Mouse (Mus musculus) ovary, postnatal 36 days (tissue): ENCODE results near the gene Vmn1r206.
"Not testable (repeated sequence)": the region's sequence is repeated elsewhere in the genome, so short reads cannot be mapped to it uniquely, and the experiment has no call there.

ENCODE experiments used
- DNase-seq: peaks from one replicate; pipeline ENCODE4 v3.0.0; 2022; ENCODE audit warnings: low spot score, mixed read lengths

Gene Vmn1r206

DNA sequence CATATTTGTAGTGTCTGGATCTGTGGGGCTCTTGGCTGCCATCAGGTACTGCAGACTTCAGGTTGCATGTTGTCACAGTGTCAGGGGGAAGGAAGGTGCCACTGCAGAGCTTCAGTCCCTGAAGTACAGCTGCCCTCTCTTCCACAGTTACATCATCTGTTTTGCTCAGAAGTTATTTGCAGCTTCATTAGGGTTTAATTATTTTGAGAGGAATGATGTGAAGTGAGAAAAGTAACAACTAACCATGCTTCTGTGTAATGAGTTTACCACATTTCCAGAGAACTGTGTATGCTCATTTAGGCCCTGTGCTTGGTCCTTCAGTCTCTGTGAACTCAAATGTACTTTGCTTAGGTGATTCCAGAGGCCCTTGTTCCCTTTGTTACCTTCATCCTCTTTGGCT is at the start of gene Vmn1r206:
Gene Vmn1r206, minus strand, starts transcription at position 101 of the 400 bp plus-strand sequence.
- not testable (repeated sequence) for DNase-seq

DNA sequence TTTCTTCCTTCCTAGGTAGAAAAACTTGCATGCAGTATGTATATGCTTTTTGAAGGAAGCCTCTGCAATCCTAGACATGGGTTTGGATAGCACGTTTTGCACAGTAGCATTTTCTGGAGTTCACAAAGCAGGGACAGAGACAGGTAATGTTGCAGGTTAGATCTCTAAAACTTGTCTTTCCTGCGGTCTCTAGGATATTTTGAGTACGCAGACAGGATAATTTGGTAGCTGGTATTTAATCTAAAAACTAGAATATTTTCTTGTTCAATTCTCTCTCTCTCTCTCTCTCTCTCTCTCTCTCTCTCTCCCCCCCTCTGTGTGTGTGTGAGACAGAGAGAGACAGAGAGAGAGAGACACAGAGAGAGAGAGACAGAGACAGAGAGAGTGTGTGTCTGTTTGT is 31.2 kb downstream of the Vmn1r206 start, which contains the start of gene Vmn1r205:
Gene Vmn1r205, minus strand, starts transcription at position 101 of the 400 bp plus-strand sequence.
- no peak for DNase-seq

DNA sequence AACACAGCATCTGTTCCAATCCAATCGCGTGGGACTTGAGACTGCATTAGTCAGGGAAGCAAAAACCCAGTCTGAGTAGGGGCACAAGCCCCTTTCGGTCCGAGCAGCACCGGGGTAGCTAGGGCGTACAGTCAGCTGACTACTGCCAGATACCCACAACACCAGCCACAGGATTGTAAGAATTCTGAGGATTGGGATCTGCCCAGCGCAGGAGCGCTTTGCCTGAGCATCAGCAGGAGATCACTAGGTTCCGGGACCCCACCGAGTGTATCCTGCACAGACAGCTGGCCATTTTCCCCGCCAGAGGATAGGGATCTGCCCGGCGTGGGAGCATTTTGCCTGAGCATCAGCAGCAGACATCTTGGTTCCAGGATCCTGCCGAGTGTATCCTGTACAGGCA is 40.7 kb downstream of the Vmn1r206 start:
- DNase-seq: not testable (repeated sequence)

DNA sequence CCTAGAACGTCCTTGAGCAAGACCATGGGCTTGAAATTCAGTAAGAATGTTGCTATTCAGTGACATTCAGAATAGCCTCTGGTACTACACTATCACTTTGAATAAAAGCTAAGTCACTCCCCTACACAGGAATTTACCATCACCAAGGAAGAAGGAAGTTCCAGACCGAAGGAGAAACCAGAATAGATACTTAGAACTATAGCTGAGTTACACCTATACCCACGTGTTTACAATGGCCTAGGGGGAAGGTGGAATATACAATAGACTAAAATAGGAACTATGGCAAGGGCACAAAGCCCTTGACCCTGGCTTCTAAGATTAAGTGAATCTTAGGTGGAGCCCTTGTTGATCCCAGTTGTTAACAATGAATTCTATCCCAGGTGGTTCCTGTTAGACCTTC is 49.1 kb downstream of the Vmn1r206 start:
- DNase-seq: not testable (repeated sequence)
